Mouse (Mus musculus) liver, embryonic 15.5 days (tissue): ENCODE measurements around the gene Tarbp1. TPM values are rescaled to one million over a fixed set of nuclear protein-coding genes. Genes with fewer than 3 reads are reported as not detected.

Source experiments
- ATAC-seq: fragments of 200-750 bp; cut with Nextera tagmentation; 2 replicates; pipeline ENCODE4 v1.8.0; 2017; ENCODE audit warnings: moderate number of reproducible peaks, mild to moderate bottlenecking, moderate library complexity; ENCODE audit not compliant: insufficient read depth
- H3K27ac ChIP-seq: fragments of 300-500 bp; sonication (generic); replicated peaks from 2 replicates; pipeline ENCODE4 v1.5.1; 2015; ENCODE audit warnings: mild to moderate bottlenecking, inconsistent platforms
- H3K27me3 ChIP-seq: fragments of 300-500 bp; sonication (generic); 2 replicates; pipeline ENCODE4 v1.6.1; 2015; ENCODE audit warnings: mild to moderate bottlenecking, inconsistent platforms
- H3K36me3 ChIP-seq: fragments of 300-500 bp; sonication (generic); replicated peaks from 2 replicates; pipeline ENCODE4 v1.6.1; 2015; ENCODE audit warnings: moderate library complexity, mild to moderate bottlenecking, inconsistent platforms
- H3K4me1 ChIP-seq: fragments of 300-500 bp; sonication (generic); replicated peaks from 2 replicates; pipeline ENCODE4 v1.6.1; 2015; ENCODE audit warnings: inconsistent platforms
- H3K4me2 ChIP-seq: fragments of 300-500 bp; sonication (generic); 2 replicates; pipeline ENCODE4 v1.6.1; 2015; ENCODE audit warnings: moderate library complexity, mild to moderate bottlenecking, inconsistent platforms
- H3K4me3 ChIP-seq: fragments of 300-500 bp; sonication (generic); replicated peaks from 2 replicates; pipeline ENCODE4 v1.5.1; 2015; ENCODE audit warnings: mild to moderate bottlenecking, inconsistent platforms
- H3K9ac ChIP-seq: fragments of 300-500 bp; sonication (generic); 2 replicates; pipeline ENCODE4 v1.6.1; 2015; ENCODE audit warnings: moderate library complexity, mild to moderate bottlenecking, inconsistent platforms
- H3K9me3 ChIP-seq: fragments of 300-500 bp; sonication (generic); replicated peaks from 2 replicates; pipeline ENCODE4 v1.6.1; 2016; ENCODE audit warnings: inconsistent platforms
- WGBS: fragments of 180-500 bp; shearing (Covaris S2); methylation state at CpG from one replicate; pipeline ENCODE4 v1.1.7; 2015; ENCODE audit warnings: mixed read lengths; ENCODE audit not compliant: insufficient replicate concordance; 5-methylcytosine and 5-hydroxymethylcytosine counted together
- polyA plus RNA-seq: library from polyadenylated mRNA; unstranded; fragments of >200 nt; fragmentation: Nextera tagmentation; extraction: Ambion mirVana; gene quantifications from 2 replicates; pipeline ENCODE4 v1.2.1, GENCODE M21; 2015

The Tarbp1 gene
- 1.2 and 1.3 TPM in 2 replicates for polyA plus RNA-seq

GRCm38 (mm10) chr8:126474299-126475187 lies at the start of gene Tarbp1:
TSS of gene Tarbp1 (minus strand) at chr8:126475065.
- H3K9ac ChIP-seq: peak within 1 kb of the TSS; percentile 59
- WGBS: under 1% methylated on average over 124 of the region's 124 CpGs
- peaks cover 13% of the 10 kb centered on the region for H3K36me3 ChIP-seq
- peak within 1 kb of the TSS; percentile 73 for H3K4me3 ChIP-seq
- H3K4me1 ChIP-seq: peaks cover 26% of the 10 kb centered on the region
- H3K9me3 ChIP-seq: no peaks in the 10 kb centered on the region
- H3K4me2 ChIP-seq: peak within 1 kb of the TSS; percentile 84
- ATAC-seq: peak; percentile 86
- H3K27me3 ChIP-seq: peaks cover 18% of the 10 kb centered on the region
- peak within 1 kb of the TSS; percentile 59 for H3K27ac ChIP-seq

- H3K9me3 ChIP-seq: no peaks in the 10 kb centered on the region
- no peaks in the 10 kb centered on the region for H3K4me1 ChIP-seq
- no peak for ATAC-seq
- H3K27me3 ChIP-seq: no peaks in the 10 kb centered on the region
- WGBS: 74% methylated on average over 18 of the region's 18 CpGs
- no peak overlapping the region for H3K4me3 ChIP-seq
- H3K27ac ChIP-seq: no peak overlapping the region
- no peaks in the 10 kb centered on the region for H3K36me3 ChIP-seq
- no peak overlapping the region for H3K9ac ChIP-seq
- H3K4me2 ChIP-seq: no peak overlapping the region
Observed at GRCm38 (mm10) chr8:126524233-126524985, 49.5 kb upstream of the Tarbp1 start.

GRCm38 (mm10) chr8:126523060-126523574 lies 48.3 kb upstream of the Tarbp1 start:
- ATAC-seq: no peak
- Histone ChIP-seq H3K9ac (no peak overlapping the region), H3K4me1 (no peaks in the 10 kb centered on the region), H3K27me3 (no peaks in the 10 kb centered on the region), H3K4me3 (no peak overlapping the region), H3K4me2 (no peak overlapping the region), H3K9me3 (no peaks in the 10 kb centered on the region), H3K36me3 (no peaks in the 10 kb centered on the region), H3K27ac (no peak overlapping the region)
- 60% methylated on average over 11 of the region's 11 CpGs for WGBS

GRCm38 (mm10) chr8:126519447-126519975 lies 44.6 kb upstream of the Tarbp1 start:
- no peak overlapping the region for H3K4me2 ChIP-seq
- no peak for ATAC-seq
- 70% methylated on average over 4 of the region's 4 CpGs for WGBS
- no peak overlapping the region for H3K4me3 ChIP-seq
- peaks cover 7% of the 10 kb centered on the region; the same call in 1 of the 2 replicates for H3K4me1 ChIP-seq
- no peaks in the 10 kb centered on the region for H3K36me3 ChIP-seq
- H3K27ac ChIP-seq: no peak overlapping the region
- H3K9me3 ChIP-seq: no peaks in the 10 kb centered on the region
- H3K9ac ChIP-seq: no peak overlapping the region
- peaks cover 5% of the 10 kb centered on the region for H3K27me3 ChIP-seq

- Histone ChIP-seq H3K9me3 (no peaks in the 10 kb centered on the region), H3K4me1 (peaks cover 9% of the 10 kb centered on the region; the same call in 1 of the 2 replicates), H3K4me3 (peak overlapping the region; percentile 7; the same call in 1 of the 2 replicates), H3K9ac (no peak overlapping the region), H3K27me3 (peaks cover 5% of the 10 kb centered on the region), H3K27ac (0 out of 2 replicates have a peak overlapping the region, but pooled peaks have one; percentile 8), H3K36me3 (no peaks in the 10 kb centered on the region), H3K4me2 (peak overlapping the region; percentile 43)
- WGBS: 22% methylated on average over 27 of the region's 27 CpGs
- ATAC-seq: peak; percentile 31
Observed at GRCm38 (mm10) chr8:126516620-126517577, 42.0 kb upstream of the Tarbp1 start.

- H3K4me1 ChIP-seq: peaks cover 9% of the 10 kb centered on the region; the same call in 1 of the 2 replicates
- H3K36me3 ChIP-seq: no peaks in the 10 kb centered on the region
- 60% methylated on average over 10 of the region's 10 CpGs for WGBS
- H3K27me3 ChIP-seq: peaks cover 5% of the 10 kb centered on the region
- H3K27ac ChIP-seq: no peak overlapping the region
- no peaks in the 10 kb centered on the region for H3K9me3 ChIP-seq
- H3K4me2 ChIP-seq: no peak overlapping the region
- no peak for ATAC-seq
- no peak overlapping the region for H3K4me3 ChIP-seq
- H3K9ac ChIP-seq: no peak overlapping the region
Observed at GRCm38 (mm10) chr8:126514011-126514964, 39.4 kb upstream of the Tarbp1 start.

GRCm38 (mm10) chr8:126510866-126511265 lies 36.0 kb upstream of the Tarbp1 start:
- no peak overlapping the region for H3K4me3 ChIP-seq
- 63% methylated on average over 3 of the region's 3 CpGs for WGBS
- H3K9me3 ChIP-seq: no peaks in the 10 kb centered on the region
- H3K27ac ChIP-seq: no peak overlapping the region
- no peaks in the 10 kb centered on the region for H3K27me3 ChIP-seq
- ATAC-seq: no peak
- no peak overlapping the region for H3K4me2 ChIP-seq
- H3K4me1 ChIP-seq: 0 out of 2 replicates have a peak, but pooled peaks cover 2% of the 10 kb centered on the region
- H3K36me3 ChIP-seq: no peaks in the 10 kb centered on the region
- no peak overlapping the region for H3K9ac ChIP-seq

- no peak overlapping the region for H3K4me3 ChIP-seq
- ATAC-seq: no peak
- no peaks in the 10 kb centered on the region for H3K9me3 ChIP-seq
- no peak overlapping the region for H3K9ac ChIP-seq
- H3K27ac ChIP-seq: no peak overlapping the region
- no peaks in the 10 kb centered on the region for H3K36me3 ChIP-seq
- no peak overlapping the region for H3K4me2 ChIP-seq
- H3K27me3 ChIP-seq: no peaks in the 10 kb centered on the region
- H3K4me1 ChIP-seq: 0 out of 2 replicates have a peak, but pooled peaks cover 2% of the 10 kb centered on the region
- WGBS: 63% methylated on average over 6 of the region's 6 CpGs
Observed at GRCm38 (mm10) chr8:126509635-126510034, 34.8 kb upstream of the Tarbp1 start.

GRCm38 (mm10) chr8:126508871-126509586 lies 34.2 kb upstream of the Tarbp1 start:
- no peak overlapping the region for H3K4me3 ChIP-seq
- no peak overlapping the region for H3K4me2 ChIP-seq
- no peak overlapping the region for H3K9ac ChIP-seq
- no peak overlapping the region for H3K27ac ChIP-seq
- no peaks in the 10 kb centered on the region for H3K9me3 ChIP-seq
- no peak for ATAC-seq
- no peaks in the 10 kb centered on the region for H3K27me3 ChIP-seq
- no peaks in the 10 kb centered on the region for H3K4me1 ChIP-seq
- H3K36me3 ChIP-seq: no peaks in the 10 kb centered on the region
- 68% methylated on average over 8 of the region's 8 CpGs for WGBS
